Mouse (Mus musculus) hindbrain, embryonic 16.5 days (tissue): ENCODE results near the gene Tmc6. TPM values are rescaled to one million over a fixed set of nuclear protein-coding genes. Genes with fewer than 3 reads are reported as not detected.
A peak's percentile ranks its signal among the peaks of the same experiment; 100 is the strongest.

Experiments
- ATAC-seq: fragments of 200-750 bp; cut with Nextera tagmentation; 2 replicates; pipeline ENCODE4 v1.8.0; 2017; ENCODE audit warnings: moderate TSS enrichment, moderate library complexity
- H3K27ac ChIP-seq: fragments of 300-500 bp; sonication (generic); 2 replicates; pipeline ENCODE4 v1.5.1; 2014; ENCODE audit warnings: low read depth, mild to moderate bottlenecking, control low read depth, low read length, moderate library complexity
- H3K27me3 ChIP-seq: fragments of 300-500 bp; sonication (generic); replicated peaks from 2 replicates; pipeline ENCODE4 v1.6.1; 2014; ENCODE audit warnings: low read length; ENCODE audit not compliant: control insufficient read depth, insufficient read depth
- H3K36me3 ChIP-seq: fragments of 300-500 bp; sonication (generic); 2 replicates; pipeline ENCODE4 v1.6.1; 2014; ENCODE audit warnings: mild to moderate bottlenecking, low read length, moderate library complexity, mixed read lengths; ENCODE audit not compliant: control insufficient read depth, insufficient read depth
- H3K4me1 ChIP-seq: fragments of 300-500 bp; sonication (generic); 2 replicates; pipeline ENCODE4 v1.6.1; 2014; ENCODE audit warnings: low read depth, low read length; ENCODE audit not compliant: control insufficient read depth, insufficient read depth
- H3K4me2 ChIP-seq: fragments of 300-500 bp; sonication (generic); 2 replicates; pipeline ENCODE4 v1.6.1; 2014; ENCODE audit warnings: mild to moderate bottlenecking, low read length, control low read depth, moderate library complexity
- H3K4me3 ChIP-seq: fragments of 300-500 bp; sonication (generic); 2 replicates; pipeline ENCODE4 v1.5.1; 2014; ENCODE audit warnings: mild to moderate bottlenecking, low read length, control low read depth, moderate library complexity
- H3K9ac ChIP-seq: fragments of 300-500 bp; sonication (generic); 2 replicates; pipeline ENCODE4 v1.6.1; 2014; ENCODE audit warnings: low read depth, mild to moderate bottlenecking, control low read depth, low read length, moderate library complexity
- H3K9me3 ChIP-seq: fragments of 300-500 bp; sonication (generic); 2 replicates; pipeline ENCODE4 v1.6.1; 2014; ENCODE audit warnings: mild to moderate bottlenecking, low read length, moderate library complexity; ENCODE audit not compliant: control insufficient read depth
- WGBS: fragments of 180-500 bp; shearing (Covaris S2); extraction: QIAGEN DNeasy Blood & Tissue Kit; methylation state at CpG from one replicate; pipeline ENCODE4 v1.1.7; 2014; 5-methylcytosine and 5-hydroxymethylcytosine counted together
- polyA plus RNA-seq: library from polyadenylated mRNA; unstranded; fragments of >200 nt; fragmentation: Nextera tagmentation; extraction: Ambion mirVana; gene quantifications from 2 replicates; pipeline ENCODE4 v1.2.1, GENCODE M21; 2015

The Tmc6 gene
- polyA plus RNA-seq, 1 experiment from 2014 or later = 6.4 TPM

GRCm38 (mm10) chr11:117769683-117770047 is 12.3 kb downstream of the Tmc6 start:
- H3K27me3 ChIP-seq = no peaks in the 10 kb centered on the region
- ATAC-seq = 0 out of 2 replicates have a peak, but pooled peaks have one; percentile 17
- H3K4me1 ChIP-seq = peaks cover 7% of the 10 kb centered on the region; the same call in 1 of the 2 replicates
- H3K27ac ChIP-seq = no peak overlapping the region
- no peaks in the 10 kb centered on the region for H3K9me3 ChIP-seq
- 56% methylated on average over 7 of the region's 7 CpGs for WGBS
- no peak overlapping the region for H3K4me2 ChIP-seq
- H3K36me3 ChIP-seq = peaks cover 3% of the 10 kb centered on the region
- no peak overlapping the region for H3K9ac ChIP-seq
- H3K4me3 ChIP-seq = no peak overlapping the region

DNA sequence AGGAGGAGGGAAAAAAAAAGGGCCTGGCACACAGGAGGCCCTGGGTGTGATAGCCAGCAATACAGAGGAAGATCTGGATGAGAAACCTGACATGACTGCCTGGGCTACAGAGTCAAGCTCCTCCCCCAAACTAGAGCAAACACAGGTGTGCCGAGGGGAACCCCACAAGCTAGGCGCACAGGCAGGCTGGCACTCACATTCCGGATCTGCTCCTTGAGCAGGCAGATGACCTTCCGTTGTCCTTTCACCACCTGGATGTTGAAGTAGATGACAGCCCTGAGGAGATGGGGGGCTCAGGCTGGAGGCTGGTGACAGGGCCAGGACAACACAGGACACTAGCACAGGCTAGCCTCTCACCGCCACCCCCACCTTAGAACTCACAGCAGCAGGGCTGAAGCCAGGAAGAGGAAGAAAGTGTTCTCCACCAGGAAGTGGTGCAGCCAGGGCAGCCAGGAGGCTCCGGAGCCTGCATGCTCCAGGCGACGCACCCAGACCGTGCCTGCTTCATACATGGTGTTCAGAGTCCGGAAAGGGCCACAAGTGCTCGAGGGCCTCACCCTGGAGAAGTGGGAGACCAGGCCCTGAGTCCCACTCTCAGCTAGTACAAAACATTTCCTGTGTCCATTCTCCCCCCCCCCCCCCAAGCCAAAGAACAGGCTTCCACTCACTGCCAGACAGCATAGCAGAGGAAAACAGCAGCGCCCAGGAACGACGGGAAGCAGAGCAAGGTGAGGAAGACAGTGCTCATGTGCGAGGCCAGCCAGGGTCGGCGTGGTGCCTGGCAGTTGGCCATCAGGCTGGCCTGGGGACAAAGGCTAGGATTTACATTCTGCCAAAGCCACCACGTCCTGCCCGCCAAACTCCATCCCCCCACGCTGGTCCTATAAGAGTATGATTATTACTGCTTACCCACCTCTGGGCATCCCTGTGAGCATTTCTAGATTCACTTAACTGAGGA is 13.0 kb downstream of the Tmc6 start:
- Histone ChIP-seq H3K36me3 (peaks cover 10% of the 10 kb centered on the region), H3K9ac (no peak overlapping the region), H3K4me1 (peaks cover 7% of the 10 kb centered on the region; the same call in 1 of the 2 replicates), H3K27ac (no peak overlapping the region), H3K4me3 (no peak overlapping the region), H3K4me2 (no peak overlapping the region), H3K27me3 (no peaks in the 10 kb centered on the region), H3K9me3 (no peaks in the 10 kb centered on the region)
- ATAC-seq = 0 out of 2 replicates have a peak, but pooled peaks have one; percentile 37
- WGBS = 73% methylated on average over 20 of the region's 20 CpGs

DNA sequence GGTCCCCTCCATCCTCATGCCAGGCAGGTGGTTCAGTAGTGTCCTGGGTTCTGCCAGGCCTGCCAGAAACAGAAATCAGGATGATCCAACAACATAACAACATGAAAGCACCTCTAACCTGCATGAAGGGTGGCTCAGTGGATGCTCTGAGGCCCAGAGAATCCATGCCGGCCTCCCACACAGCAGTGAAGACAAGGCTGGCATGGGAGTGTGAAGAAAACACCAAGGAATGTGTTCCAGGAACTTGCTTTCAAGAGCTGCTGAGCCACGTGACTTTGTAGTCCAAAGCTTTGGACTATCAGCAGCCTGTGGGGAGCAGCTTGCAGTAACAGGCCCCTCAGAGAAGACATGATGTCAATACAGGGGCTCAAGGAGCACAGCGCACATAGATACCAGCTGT is 15.7 kb downstream of the Tmc6 start:
- Histone ChIP-seq H3K27ac (no peak overlapping the region), H3K9ac (no peak overlapping the region), H3K4me2 (no peak overlapping the region), H3K9me3 (no peaks in the 10 kb centered on the region), H3K4me3 (no peak overlapping the region), H3K27me3 (no peaks in the 10 kb centered on the region), H3K4me1 (peaks cover 7% of the 10 kb centered on the region; the same call in 1 of the 2 replicates), H3K36me3 (peaks cover 19% of the 10 kb centered on the region)
- no peak for ATAC-seq
- 85% methylated on average over 3 of the region's 3 CpGs for WGBS

GRCm38 (mm10) chr11:117765361-117765760 is 16.6 kb downstream of the Tmc6 start:
- Histone ChIP-seq H3K9me3 (no peaks in the 10 kb centered on the region), H3K4me1 (peaks cover 5% of the 10 kb centered on the region; the same call in 1 of the 2 replicates), H3K4me2 (no peak overlapping the region), H3K36me3 (peaks cover 27% of the 10 kb centered on the region), H3K27me3 (no peaks in the 10 kb centered on the region), H3K4me3 (no peak overlapping the region), H3K9ac (no peak overlapping the region), H3K27ac (no peak overlapping the region)
- no peak for ATAC-seq
- WGBS = 94% methylated on average over 5 of the region's 5 CpGs

DNA sequence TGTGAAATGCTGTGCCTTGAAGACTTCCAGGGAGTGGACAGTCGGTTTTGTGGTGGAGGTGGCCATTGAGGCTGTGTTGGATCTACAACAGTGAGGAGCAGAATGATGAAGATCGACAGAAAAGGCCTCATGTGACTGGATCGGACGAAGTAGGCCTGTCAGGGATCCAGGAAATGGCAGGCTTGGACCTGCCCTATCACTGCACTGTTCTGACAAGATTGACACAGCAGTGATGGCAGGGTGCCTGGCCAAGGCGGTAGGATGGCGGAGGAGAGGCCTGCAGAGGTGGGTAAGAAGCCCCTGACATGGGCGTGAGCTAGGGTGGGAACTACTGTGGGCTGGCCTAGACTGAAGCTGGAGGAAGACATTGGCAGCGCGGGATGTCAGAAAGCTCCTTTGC is 17.7 kb downstream of the Tmc6 start:
- Histone ChIP-seq H3K36me3 (peaks cover 36% of the 10 kb centered on the region), H3K9ac (no peak overlapping the region), H3K4me3 (no peak overlapping the region), H3K4me2 (no peak overlapping the region), H3K27me3 (no peaks in the 10 kb centered on the region), H3K4me1 (no peaks in the 10 kb centered on the region), H3K9me3 (no peaks in the 10 kb centered on the region), H3K27ac (no peak overlapping the region)
- no peak for ATAC-seq
- 91% methylated on average over 9 of the region's 9 CpGs for WGBS

DNA sequence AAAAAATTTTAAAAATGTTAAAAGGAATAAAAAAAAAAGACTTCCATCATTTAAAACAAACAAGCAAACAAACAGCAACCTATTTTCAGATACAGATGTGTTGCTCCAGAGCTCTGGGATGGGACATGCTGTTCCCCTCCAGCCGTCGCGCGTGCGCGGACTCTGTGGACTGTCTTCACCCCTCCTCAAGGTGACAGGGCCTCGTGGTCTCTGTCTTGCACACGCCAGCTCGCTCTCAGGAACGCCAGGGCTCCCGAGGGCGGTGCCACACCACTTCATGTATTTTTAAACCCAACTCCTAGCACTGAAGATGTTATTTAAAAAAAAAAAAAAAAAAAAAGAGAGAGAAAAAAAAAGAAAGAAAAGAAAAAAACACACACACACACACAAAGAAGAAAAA is 19.8 kb downstream of the Tmc6 start:
- Histone ChIP-seq H3K9ac (no peak overlapping the region), H3K27me3 (no peaks in the 10 kb centered on the region), H3K27ac (no peak overlapping the region), H3K36me3 (peaks cover 52% of the 10 kb centered on the region), H3K9me3 (no peaks in the 10 kb centered on the region), H3K4me3 (no peak overlapping the region), H3K4me2 (no peak overlapping the region), H3K4me1 (no peaks in the 10 kb centered on the region)
- no peak for ATAC-seq
- 91% methylated on average over 12 of the region's 12 CpGs for WGBS

DNA sequence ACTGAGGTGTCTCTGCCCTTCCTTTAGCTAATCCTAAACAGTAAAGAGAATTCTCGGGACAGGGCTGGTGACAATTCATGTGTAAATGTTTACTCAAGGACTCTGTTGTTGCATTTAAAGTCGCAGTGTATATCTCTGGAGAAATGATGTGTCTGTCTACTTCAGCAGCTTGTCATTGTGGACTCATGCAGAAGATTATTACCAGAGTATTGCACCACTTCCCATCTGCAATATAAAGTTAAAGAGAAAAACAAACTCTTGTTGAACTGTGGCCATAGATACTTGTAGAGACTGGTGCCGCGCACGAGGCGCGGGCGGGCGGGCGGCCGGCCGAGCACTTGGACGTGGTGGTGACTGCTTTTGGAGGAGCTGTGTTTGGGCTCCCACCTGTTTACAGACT is 20.2 kb downstream of the Tmc6 start:
- WGBS = 91% methylated on average over 13 of the region's 13 CpGs
- Histone ChIP-seq H3K9ac (no peak overlapping the region), H3K36me3 (peaks cover 55% of the 10 kb centered on the region), H3K27me3 (no peaks in the 10 kb centered on the region), H3K4me3 (no peak overlapping the region), H3K4me2 (no peak overlapping the region), H3K4me1 (no peaks in the 10 kb centered on the region), H3K27ac (no peak overlapping the region), H3K9me3 (no peaks in the 10 kb centered on the region)
- ATAC-seq = no peak

DNA sequence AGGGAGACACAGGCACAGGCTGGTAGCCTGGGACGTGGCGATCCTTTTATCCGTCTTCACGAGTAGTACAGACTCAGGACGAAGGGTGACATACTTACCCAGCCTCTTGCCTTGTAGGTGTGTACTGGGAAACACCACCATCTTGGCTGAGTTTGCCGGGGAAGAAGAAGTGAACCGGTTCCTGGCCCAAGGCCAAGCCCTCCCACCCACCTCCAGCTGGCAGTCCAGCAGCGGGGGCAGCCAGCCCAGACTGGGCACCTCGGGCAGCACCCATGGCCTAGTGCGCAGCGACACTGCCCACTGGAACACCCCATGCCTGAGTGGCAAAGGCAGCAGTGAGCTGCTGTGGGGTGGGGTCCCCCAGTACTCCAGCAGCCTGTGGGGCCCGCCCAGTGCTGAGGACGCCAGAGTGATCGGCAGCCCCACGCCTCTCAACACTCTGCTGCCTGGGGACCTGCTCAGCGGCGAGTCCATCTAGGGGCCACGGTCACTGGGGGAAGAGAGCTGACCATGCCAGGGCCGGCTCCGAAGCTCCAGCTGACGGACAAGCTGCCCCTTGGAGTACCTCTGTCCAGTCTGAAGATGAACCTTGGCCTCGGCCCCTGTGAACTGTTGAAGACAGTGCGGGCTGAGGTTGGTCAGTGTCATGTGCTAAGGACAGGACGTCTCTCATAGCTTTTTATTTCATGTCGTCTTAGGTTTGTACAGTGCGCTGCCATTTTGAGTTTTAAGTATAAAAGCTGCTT is 21.5 kb downstream of the Tmc6 start:
- no peak overlapping the region for H3K27ac ChIP-seq
- H3K36me3 ChIP-seq = peaks cover 68% of the 10 kb centered on the region
- H3K27me3 ChIP-seq = no peaks in the 10 kb centered on the region
- no peak overlapping the region for H3K4me3 ChIP-seq
- no peaks in the 10 kb centered on the region for H3K4me1 ChIP-seq
- H3K9me3 ChIP-seq = no peaks in the 10 kb centered on the region
- ATAC-seq = 0 out of 2 replicates have a peak, but pooled peaks have one; percentile 30
- no peak overlapping the region for H3K4me2 ChIP-seq
- H3K9ac ChIP-seq = no peak overlapping the region
- WGBS = 86% methylated on average over 26 of the region's 26 CpGs

- 92% methylated on average over 10 of the region's 10 CpGs for WGBS
- Histone ChIP-seq H3K36me3 (peaks cover 73% of the 10 kb centered on the region), H3K4me3 (no peak overlapping the region), H3K27ac (no peak overlapping the region), H3K4me2 (no peak overlapping the region), H3K9me3 (no peaks in the 10 kb centered on the region), H3K4me1 (no peaks in the 10 kb centered on the region), H3K27me3 (no peaks in the 10 kb centered on the region), H3K9ac (no peak overlapping the region)
- no peak for ATAC-seq
These were observed 22.7 kb downstream of the Tmc6 start for GRCm38 (mm10) chr11:117759267-117759666.
